Mouse (Mus musculus) ES-E14 (cell line): ENCODE data around the gene Retsat.

ENCODE experiments used
- CHD2 ChIP-seq: IDR thresholded peaks from 2 replicates; pipeline ENCODE4 v1.6.1; 2014; ENCODE audit warnings: mild to moderate bottlenecking, low read depth, low read length, inconsistent platforms
- HCFC1 ChIP-seq: IDR thresholded peaks from 2 replicates; pipeline ENCODE4 v1.6.1; 2012; ENCODE audit warnings: low read length, inconsistent platforms, borderline replicate concordance; ENCODE audit not compliant: insufficient read depth
- MAFK ChIP-seq: IDR thresholded peaks from 2 replicates; pipeline ENCODE4 v1.6.1; 2014; ENCODE audit warnings: mild to moderate bottlenecking, low read depth, low read length, inconsistent platforms; ENCODE audit not compliant: insufficient read depth
- ZC3H11A ChIP-seq: IDR thresholded peaks from 2 replicates; pipeline ENCODE4 v1.6.1; 2012; ENCODE audit warnings: low read depth, mild to moderate bottlenecking, inconsistent platforms, low read length, borderline replicate concordance
- ZNF384 ChIP-seq: IDR thresholded peaks from 2 replicates; pipeline ENCODE4 v1.6.1; 2012; ENCODE audit warnings: low read depth, low read length, inconsistent platforms

- TF ChIP-seq ZC3H11A (no peak), CHD2 (no peak), HCFC1 (no peak), ZNF384 (no peak), MAFK (no peak)
Observed at GRCm38 (mm10) chr6:72553079-72553412, 45.2 kb upstream of the Retsat start.
